Mouse (Mus musculus) hindbrain, embryonic 16.5 days (tissue): ENCODE results near the gene Sdr9c7. TPM values are rescaled to one million over a fixed set of nuclear protein-coding genes. Genes with fewer than 3 reads are reported as not detected.
"Not testable (repeated sequence)": the region's sequence is repeated elsewhere in the genome, so short reads cannot be mapped to it uniquely, and the experiment has no call there.

ENCODE experiments used
- ATAC-seq: fragments of 200-750 bp; cut with Nextera tagmentation; 2 replicates; pipeline ENCODE4 v1.8.0; 2017; ENCODE audit warnings: moderate TSS enrichment, moderate library complexity
- H3K27ac ChIP-seq: fragments of 300-500 bp; sonication (generic); 2 replicates; pipeline ENCODE4 v1.5.1; 2014; ENCODE audit warnings: low read depth, mild to moderate bottlenecking, control low read depth, low read length, moderate library complexity
- H3K27me3 ChIP-seq: fragments of 300-500 bp; sonication (generic); replicated peaks from 2 replicates; pipeline ENCODE4 v1.6.1; 2014; ENCODE audit warnings: low read length; ENCODE audit not compliant: control insufficient read depth, insufficient read depth
- H3K36me3 ChIP-seq: fragments of 300-500 bp; sonication (generic); 2 replicates; pipeline ENCODE4 v1.6.1; 2014; ENCODE audit warnings: mild to moderate bottlenecking, low read length, moderate library complexity, mixed read lengths; ENCODE audit not compliant: control insufficient read depth, insufficient read depth
- H3K4me1 ChIP-seq: fragments of 300-500 bp; sonication (generic); 2 replicates; pipeline ENCODE4 v1.6.1; 2014; ENCODE audit warnings: low read depth, low read length; ENCODE audit not compliant: control insufficient read depth, insufficient read depth
- H3K4me2 ChIP-seq: fragments of 300-500 bp; sonication (generic); 2 replicates; pipeline ENCODE4 v1.6.1; 2014; ENCODE audit warnings: mild to moderate bottlenecking, low read length, control low read depth, moderate library complexity
- H3K4me3 ChIP-seq: fragments of 300-500 bp; sonication (generic); 2 replicates; pipeline ENCODE4 v1.5.1; 2014; ENCODE audit warnings: mild to moderate bottlenecking, low read length, control low read depth, moderate library complexity
- H3K9ac ChIP-seq: fragments of 300-500 bp; sonication (generic); 2 replicates; pipeline ENCODE4 v1.6.1; 2014; ENCODE audit warnings: low read depth, mild to moderate bottlenecking, control low read depth, low read length, moderate library complexity
- H3K9me3 ChIP-seq: fragments of 300-500 bp; sonication (generic); 2 replicates; pipeline ENCODE4 v1.6.1; 2014; ENCODE audit warnings: mild to moderate bottlenecking, low read length, moderate library complexity; ENCODE audit not compliant: control insufficient read depth
- WGBS: fragments of 180-500 bp; shearing (Covaris S2); extraction: QIAGEN DNeasy Blood & Tissue Kit; methylation state at CpG from one replicate; pipeline ENCODE4 v1.1.7; 2014; 5-methylcytosine and 5-hydroxymethylcytosine counted together
- polyA plus RNA-seq: library from polyadenylated mRNA; unstranded; fragments of >200 nt; fragmentation: Nextera tagmentation; extraction: Ambion mirVana; gene quantifications from 2 replicates; pipeline ENCODE4 v1.2.1, GENCODE M21; 2015

Sdr9c7 gene
- polyA plus RNA-seq, 1 experiment from 2014 or later, result not detected

GRCm38 (mm10) chr10:127881041-127881440 lies 17.3 kb upstream of the Sdr9c7 start:
- 78% methylated on average over 4 of the region's 4 CpGs for WGBS

GRCm38 (mm10) chr10:127886551-127886950 lies 11.8 kb upstream of the Sdr9c7 start:
- 66% methylated on average over 1 of the region's 1 CpGs for WGBS
- no peak overlapping the region for H3K4me3 ChIP-seq
- no peaks in the 10 kb centered on the region for H3K9me3 ChIP-seq
- H3K27me3 ChIP-seq, result no peaks in the 10 kb centered on the region
- H3K36me3 ChIP-seq, result no peaks in the 10 kb centered on the region
- no peak overlapping the region for H3K27ac ChIP-seq
- H3K4me1 ChIP-seq, result no peaks in the 10 kb centered on the region; the same call in 1 of the 2 replicates
- H3K9ac ChIP-seq, result no peak overlapping the region
- ATAC-seq, result no peak
- H3K4me2 ChIP-seq, result no peak overlapping the region

More at GRCm38 (mm10) chr10:127881041-127881440, 17.3 kb upstream of the Sdr9c7 start:
- no peak overlapping the region for H3K9ac ChIP-seq
- ATAC-seq, result no peak
- no peaks in the 10 kb centered on the region for H3K9me3 ChIP-seq
- no peak overlapping the region for H3K4me2 ChIP-seq
- no peak overlapping the region for H3K4me3 ChIP-seq
- H3K27me3 ChIP-seq, result no peaks in the 10 kb centered on the region
- H3K36me3 ChIP-seq, result no peaks in the 10 kb centered on the region
- H3K27ac ChIP-seq, result no peak overlapping the region
- H3K4me1 ChIP-seq, result no peaks in the 10 kb centered on the region

- no peak for ATAC-seq
- H3K4me3 ChIP-seq, result no peak overlapping the region
- no peaks in the 10 kb centered on the region for H3K27me3 ChIP-seq
- no peaks in the 10 kb centered on the region for H3K9me3 ChIP-seq
- H3K9ac ChIP-seq, result no peak overlapping the region
- no peak overlapping the region for H3K4me2 ChIP-seq
- H3K27ac ChIP-seq, result no peak overlapping the region
- H3K4me1 ChIP-seq, result no peaks in the 10 kb centered on the region; the same call in 1 of the 2 replicates
- WGBS, result 82% methylated on average over 4 of the region's 4 CpGs
- no peaks in the 10 kb centered on the region for H3K36me3 ChIP-seq
Observed at GRCm38 (mm10) chr10:127886971-127887370, 11.3 kb upstream of the Sdr9c7 start.

DNA sequence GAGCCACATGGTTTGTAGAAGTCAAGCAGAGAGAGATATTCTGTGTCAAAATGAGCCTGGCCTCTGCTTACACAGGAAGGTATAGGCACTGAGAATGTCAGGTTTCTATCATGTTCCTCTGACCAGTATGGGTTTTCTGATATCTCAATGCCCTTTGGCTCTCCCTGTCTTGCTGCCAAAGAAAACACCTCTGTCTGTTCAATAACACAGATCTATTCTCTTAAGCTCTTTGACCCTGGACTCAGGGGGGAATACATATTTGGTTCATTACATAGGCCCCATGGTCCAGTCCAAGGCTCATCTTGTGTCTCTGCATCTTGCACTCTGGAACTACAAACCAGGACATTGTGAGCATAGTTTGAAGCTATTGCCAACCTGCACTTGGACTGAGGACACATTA lies 9.7 kb upstream of the Sdr9c7 start, which contains the start of gene Rdh7:
TSS of gene Rdh7 (minus strand) at position 213 of the 400 bp plus-strand sequence.
- Histone ChIP-seq H3K27ac (no peak within 1 kb of the TSS), H3K27me3 (no peaks in the 10 kb centered on the region), H3K9ac (no peak within 1 kb of the TSS), H3K4me3 (no peak within 1 kb of the TSS), H3K4me2 (no peak within 1 kb of the TSS), H3K36me3 (no peaks in the 10 kb centered on the region), H3K9me3 (no peaks in the 10 kb centered on the region), H3K4me1 (no peaks in the 10 kb centered on the region; the same call in 1 of the 2 replicates)
- no peak for ATAC-seq

- no peak for ATAC-seq
- no peak overlapping the region for H3K4me3 ChIP-seq
- no peaks in the 10 kb centered on the region for H3K36me3 ChIP-seq
- H3K9ac ChIP-seq, result no peak overlapping the region
- no peaks in the 10 kb centered on the region for H3K27me3 ChIP-seq
- no peaks in the 10 kb centered on the region for H3K9me3 ChIP-seq
- WGBS, result 83% methylated on average over 1 of the region's 1 CpGs
- H3K4me2 ChIP-seq, result no peak overlapping the region
- no peaks in the 10 kb centered on the region; the same call in 1 of the 2 replicates for H3K4me1 ChIP-seq
- no peak overlapping the region for H3K27ac ChIP-seq
Observed at GRCm38 (mm10) chr10:127891481-127891880, 6.8 kb upstream of the Sdr9c7 start.

- not testable (repeated sequence) for ATAC-seq
- WGBS, result 69% methylated on average over 5 of the region's 5 CpGs
Observed at GRCm38 (mm10) chr10:127893163-127894022, 4.9 kb upstream of the Sdr9c7 start.

DNA sequence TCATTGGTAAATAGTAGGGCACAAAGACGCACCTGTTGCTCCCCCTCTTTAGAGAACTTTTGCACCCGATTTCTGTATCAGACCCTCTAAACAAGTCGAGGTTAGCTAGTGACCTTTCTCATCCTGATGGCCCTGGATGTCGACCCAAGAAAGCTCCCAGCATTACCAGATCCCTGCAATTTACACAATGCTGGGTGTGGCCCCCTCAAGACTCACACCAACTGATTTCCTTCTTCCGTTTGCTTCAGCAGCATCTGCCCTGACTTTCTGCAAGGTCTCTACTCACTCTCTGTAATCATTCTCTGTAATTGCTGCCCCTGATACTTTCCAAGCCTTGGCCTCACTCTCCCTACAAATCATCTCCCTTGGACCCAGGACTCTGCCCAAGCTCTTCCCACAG lies 1.6 kb upstream of the Sdr9c7 start:
- Histone ChIP-seq H3K36me3 (no peaks in the 10 kb centered on the region), H3K9me3 (no peaks in the 10 kb centered on the region), H3K4me1 (no peaks in the 10 kb centered on the region), H3K27me3 (no peaks in the 10 kb centered on the region), H3K9ac (no peak overlapping the region), H3K4me3 (no peak overlapping the region), H3K4me2 (no peak overlapping the region), H3K27ac (no peak overlapping the region)
- WGBS, result 76% methylated on average over 5 of the region's 5 CpGs
- no peak for ATAC-seq

More at GRCm38 (mm10) chr10:127893163-127894022, 4.9 kb upstream of the Sdr9c7 start:
- H3K4me3 ChIP-seq, H3K4me2 ChIP-seq, H3K27me3 ChIP-seq, H3K9ac ChIP-seq, H3K27ac ChIP-seq, H3K36me3 ChIP-seq, H3K4me1 ChIP-seq, H3K9me3 ChIP-seq: not testable (repeated sequence)

GRCm38 (mm10) chr10:127897506-127897905 lies 812 bp upstream of the Sdr9c7 start:
- no peak for ATAC-seq
- no peaks in the 10 kb centered on the region for H3K9me3 ChIP-seq
- no peaks in the 10 kb centered on the region for H3K27me3 ChIP-seq
- no peak overlapping the region for H3K27ac ChIP-seq
- H3K4me1 ChIP-seq, result no peaks in the 10 kb centered on the region
- H3K9ac ChIP-seq, result no peak overlapping the region
- H3K4me2 ChIP-seq, result no peak overlapping the region
- H3K4me3 ChIP-seq, result no peak overlapping the region
- WGBS, result 91% methylated on average over 3 of the region's 3 CpGs
- no peaks in the 10 kb centered on the region for H3K36me3 ChIP-seq

- no peaks in the 10 kb centered on the region for H3K27me3 ChIP-seq
- 77% methylated on average over 5 of the region's 5 CpGs for WGBS
Observed at GRCm38 (mm10) chr10:127899783-127900182, 1.5 kb downstream of the Sdr9c7 start.

More at GRCm38 (mm10) chr10:127899783-127900182, 1.5 kb downstream of the Sdr9c7 start:
- no peak overlapping the region for H3K9ac ChIP-seq
- H3K4me2 ChIP-seq, result no peak overlapping the region
- H3K4me1 ChIP-seq, result no peaks in the 10 kb centered on the region; the same call in 1 of the 2 replicates
- ATAC-seq, result no peak
- no peak overlapping the region for H3K4me3 ChIP-seq
- H3K27ac ChIP-seq, result no peak overlapping the region
- no peaks in the 10 kb centered on the region for H3K9me3 ChIP-seq
- H3K36me3 ChIP-seq, result no peaks in the 10 kb centered on the region
